Mouse (Mus musculus): ENCODE results near the gene Gpatch3.
A peak's percentile ranks its signal among the peaks of the same experiment; 100 is the strongest.

Gene Gpatch3

GRCm38 (mm10) chr4:133592570-133592969 is 18.0 kb downstream of the Gpatch3 start:
- peak; percentile 78 to 84 for DNase-seq

- peak in 1 of 2 experiments; percentile 23 for DNase-seq
These were observed 21.0 kb downstream of the Gpatch3 start for GRCm38 (mm10) chr4:133595538-133595937.

- DNase-seq = no peak
These were observed 21.5 kb downstream of the Gpatch3 start for GRCm38 (mm10) chr4:133596084-133596483.

GRCm38 (mm10) chr4:133598616-133599015 is 24.1 kb downstream of the Gpatch3 start:
- DNase-seq = peak in 1 of 2 experiments; percentile 23

GRCm38 (mm10) chr4:133599116-133599515 is 24.6 kb downstream of the Gpatch3 start:
- no peak for DNase-seq

- DNase-seq = peak; percentile 92 to 96
These were observed 25.1 kb downstream of the Gpatch3 start for GRCm38 (mm10) chr4:133599571-133600073.

GRCm38 (mm10) chr4:133600306-133600705 is 25.8 kb downstream of the Gpatch3 start:
- no peak for DNase-seq

- DNase-seq = peak; percentile 80 to 89
These were observed 27.2 kb downstream of the Gpatch3 start, which contains the start of gene Sfn for GRCm38 (mm10) chr4:133601721-133602218. Gene Sfn, minus strand, starts transcription at chr4:133602168.

GRCm38 (mm10) chr4:133603056-133603455 is 28.5 kb downstream of the Gpatch3 start:
- no peak for DNase-seq

- no peak for DNase-seq
These were observed 29.6 kb downstream of the Gpatch3 start for GRCm38 (mm10) chr4:133604175-133604574.

GRCm38 (mm10) chr4:133604856-133605255 is 30.3 kb downstream of the Gpatch3 start:
- DNase-seq = no peak

- peak; percentile 49 to 62 for DNase-seq
These were observed 30.8 kb downstream of the Gpatch3 start for GRCm38 (mm10) chr4:133605330-133605729.

GRCm38 (mm10) chr4:133607284-133607683 is 32.7 kb downstream of the Gpatch3 start:
- DNase-seq = peak in 1 of 2 experiments; percentile 20

GRCm38 (mm10) chr4:133609719-133610118 is 35.2 kb downstream of the Gpatch3 start:
- DNase-seq = peak; percentile 85 to 91

GRCm38 (mm10) chr4:133611815-133612214 is 37.3 kb downstream of the Gpatch3 start:
- no peak for DNase-seq

GRCm38 (mm10) chr4:133612416-133612815 is 37.9 kb downstream of the Gpatch3 start:
- no peak for DNase-seq

- no peak for DNase-seq
These were observed 38.5 kb downstream of the Gpatch3 start for GRCm38 (mm10) chr4:133613026-133613425.

GRCm38 (mm10) chr4:133613867-133614266 is 39.3 kb downstream of the Gpatch3 start:
- no peak for DNase-seq

GRCm38 (mm10) chr4:133614274-133614761 is 39.8 kb downstream of the Gpatch3 start:
- DNase-seq = peak; percentile 81 to 90

GRCm38 (mm10) chr4:133615416-133615815 is 40.9 kb downstream of the Gpatch3 start:
- DNase-seq = no peak

GRCm38 (mm10) chr4:133617936-133618335 is 43.4 kb downstream of the Gpatch3 start:
- DNase-seq = no peak

- no peak for DNase-seq
These were observed 45.1 kb downstream of the Gpatch3 start for GRCm38 (mm10) chr4:133619473-133620136.

GRCm38 (mm10) chr4:133620668-133621067 is 46.1 kb downstream of the Gpatch3 start:
- DNase-seq = no peak

GRCm38 (mm10) chr4:133622161-133622695 is 47.7 kb downstream of the Gpatch3 start:
- DNase-seq = no peak

All from lung, postnatal 4 days (tissue).